Mouse (Mus musculus) CD4-positive, CD25-positive, alpha-beta regulatory T cell, adult 2 months (primary cell): ENCODE results near the gene Olfr867.

Experiments used
- DNase-seq: peaks from one replicate; pipeline ENCODE4 v3.0.0-alpha.2; 2012; ENCODE audit warnings: low read depth, low spot score

Olfr867 gene

DNA sequence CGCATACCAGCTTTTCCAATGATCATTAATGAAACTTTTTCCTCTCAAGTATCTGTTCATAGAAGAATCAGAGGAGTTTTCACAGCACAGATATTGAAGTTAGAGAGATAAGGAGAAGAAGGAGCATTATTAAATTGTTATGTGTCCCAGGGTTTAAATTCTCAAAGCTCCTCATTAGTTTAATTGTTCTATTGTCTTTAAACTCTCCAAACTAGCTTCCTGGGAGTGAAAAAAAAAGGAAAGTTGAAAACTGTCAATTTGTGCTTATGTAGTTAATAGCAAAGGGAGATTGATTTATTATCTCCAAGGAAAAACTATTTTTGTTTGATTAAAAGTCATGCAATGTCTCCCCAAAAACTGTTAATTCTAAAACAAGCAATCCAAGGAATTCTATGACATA, at the start of gene Olfr867:
Olfr867 (minus strand) TSS at position 101 of the 400 bp plus-strand sequence.
- no peak for DNase-seq

DNA sequence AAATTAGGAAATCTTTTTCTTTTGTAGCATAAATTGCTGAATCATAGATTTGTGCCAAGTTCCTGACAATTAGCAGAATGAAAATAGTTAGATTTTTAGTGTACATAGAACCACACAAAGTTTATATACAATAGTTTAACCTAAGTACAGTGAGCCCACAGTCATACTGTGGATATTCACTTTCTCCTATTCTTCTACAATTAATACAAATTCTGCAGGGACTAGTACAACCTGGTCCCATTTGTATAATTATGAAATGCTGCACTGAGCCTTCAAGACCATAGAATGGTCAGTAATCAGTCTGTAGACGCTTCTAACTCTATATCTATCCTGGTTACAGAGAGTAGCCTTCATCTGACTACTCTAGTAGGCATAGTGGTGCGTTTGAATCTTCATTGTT, 41.0 kb upstream of the Olfr867 start, which contains the start of gene Olfr868:
Olfr868 (plus strand) TSS at position 301 of the 400 bp plus-strand sequence.
- DNase-seq = no peak

DNA sequence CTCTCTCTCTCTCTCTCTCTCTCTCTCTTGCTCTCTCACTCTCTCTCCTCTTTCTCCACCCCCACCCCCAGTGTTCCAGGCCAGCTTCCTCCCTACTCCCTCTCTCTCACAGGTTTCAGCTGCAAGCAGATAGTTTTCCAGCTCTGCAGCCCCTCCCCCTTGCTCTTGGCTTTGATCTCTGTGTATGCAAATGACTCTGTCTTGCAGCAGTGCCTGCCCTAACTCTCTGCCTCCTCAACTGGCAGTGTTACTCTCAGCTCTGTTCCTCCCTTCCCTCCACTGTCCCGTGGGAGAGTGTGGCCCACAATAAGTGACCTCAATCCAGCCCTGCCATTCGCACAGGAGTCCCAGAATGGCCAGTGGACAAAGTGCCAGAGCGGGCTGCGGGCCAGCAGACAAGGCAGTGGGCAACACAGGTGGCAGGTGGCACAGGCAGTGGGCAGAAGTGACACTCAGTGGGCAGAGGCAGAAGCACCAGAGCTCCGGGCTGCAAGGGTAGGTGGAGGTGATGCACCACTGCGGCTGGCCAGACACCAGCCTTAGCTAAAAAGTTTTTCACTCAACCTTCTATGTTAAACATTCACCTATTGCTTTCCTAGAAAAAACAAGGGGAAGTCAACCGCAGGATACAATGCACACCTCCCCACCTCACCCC, 16.3 kb upstream of the Olfr867 start:
- DNase-seq = no peak

DNA sequence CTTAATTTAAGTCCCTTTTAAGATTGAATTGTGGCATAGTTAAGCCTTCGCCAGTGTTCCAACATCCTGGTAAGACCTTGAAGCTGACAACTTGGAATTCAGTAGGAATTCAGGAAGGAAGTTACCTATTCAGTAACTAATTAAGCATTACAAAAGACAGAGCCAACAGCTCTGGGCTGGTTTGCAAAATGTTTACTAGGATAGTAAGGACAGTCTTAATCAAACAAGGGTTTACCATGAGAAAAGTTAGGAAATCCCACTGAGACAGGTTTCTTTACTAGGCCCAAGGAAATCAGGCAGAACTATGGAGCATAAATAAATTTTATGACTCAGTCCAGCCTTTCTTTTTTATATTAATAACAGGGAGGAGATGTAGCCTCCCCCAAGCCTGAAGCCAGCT, 13.9 kb upstream of the Olfr867 start:
- DNase-seq = no peak

DNA sequence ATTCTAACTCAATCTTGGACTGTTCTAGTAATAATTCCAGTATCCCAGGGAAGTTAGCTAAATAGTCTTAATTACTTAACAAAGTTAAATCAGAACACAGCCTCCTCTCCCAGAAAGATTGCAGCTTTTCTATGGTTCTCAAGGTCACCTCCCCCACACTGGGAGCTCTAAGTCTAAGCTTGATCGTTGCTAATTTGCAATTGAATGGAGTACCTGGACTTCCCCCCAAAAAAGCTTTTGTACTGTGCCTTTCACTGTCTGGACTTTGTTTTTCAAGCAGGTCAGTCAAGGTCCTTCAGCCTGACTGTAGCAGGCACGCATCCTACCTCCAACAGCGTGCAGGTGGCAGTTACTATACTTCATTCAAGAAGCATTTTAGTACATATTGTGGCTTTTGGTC, 12.9 kb upstream of the Olfr867 start:
- no peak for DNase-seq

DNA sequence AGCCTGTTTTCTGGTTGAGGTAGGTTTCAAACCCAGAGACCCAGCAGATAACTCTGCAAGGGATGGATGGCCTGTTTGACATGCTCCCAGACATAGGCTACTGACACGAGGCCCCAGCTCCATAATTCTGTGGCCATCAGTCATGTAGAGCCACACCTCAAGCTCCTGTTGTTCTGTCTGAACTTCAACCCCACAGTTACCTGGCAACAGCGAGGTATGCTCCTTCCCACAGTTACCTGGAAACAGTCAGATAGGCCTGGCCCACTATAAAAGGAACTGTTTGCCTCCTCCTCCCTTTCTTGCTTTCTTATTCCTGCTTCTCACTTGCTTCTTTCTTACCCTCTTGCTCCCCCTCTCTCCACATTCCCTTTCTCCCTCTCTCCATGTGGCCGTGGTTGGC, 9.4 kb downstream of the Olfr867 start:
- DNase-seq = no peak

DNA sequence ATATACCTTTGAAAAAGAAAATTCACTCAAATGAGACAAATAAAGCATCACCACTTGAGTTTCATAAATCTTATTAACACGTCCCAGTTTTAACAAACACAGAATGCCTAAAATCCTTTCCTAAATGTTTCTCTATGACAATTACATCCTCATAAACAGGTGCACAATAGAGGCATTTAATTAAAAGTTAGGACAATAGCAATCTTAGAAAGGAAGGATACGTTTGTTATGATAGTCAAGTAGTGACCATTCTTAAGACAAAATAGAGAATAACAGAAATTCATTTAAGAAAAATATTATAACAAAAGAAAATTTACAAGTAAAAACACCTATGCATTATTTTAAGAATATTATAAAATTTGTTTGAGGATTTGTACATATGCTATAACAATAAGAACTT, 29.4 kb downstream of the Olfr867 start, which contains the start of gene Olfr866:
Olfr866 (minus strand) TSS at position 101 of the 400 bp plus-strand sequence.
- DNase-seq = no peak
